Mouse (Mus musculus) lung, embryonic 14.5 days (tissue): ENCODE measurements around the gene Fam126a. TPM values are rescaled to one million over a fixed set of nuclear protein-coding genes. Genes with fewer than 3 reads are reported as not detected.

Experiments
- ATAC-seq: fragments of 200-750 bp; cut with Nextera tagmentation; 2 replicates; pipeline ENCODE4 v1.8.0; 2017; ENCODE audit warnings: mild to moderate bottlenecking, moderate TSS enrichment, moderate library complexity; ENCODE audit not compliant: insufficient read depth
- DNase-seq: peaks from one replicate; pipeline ENCODE4 v3.0.0-alpha.2; 2015
- H3K27ac ChIP-seq: fragments of 300-500 bp; sonication (generic); 2 replicates; pipeline ENCODE4 v1.5.1; 2014; ENCODE audit warnings: low read depth, mild to moderate bottlenecking, moderate library complexity
- H3K27me3 ChIP-seq: fragments of 300-500 bp; sonication (generic); 2 replicates; pipeline ENCODE4 v1.6.1; 2014; ENCODE audit warnings: low read length, control low read depth; ENCODE audit not compliant: insufficient read depth
- H3K36me3 ChIP-seq: fragments of 300-500 bp; sonication (generic); 2 replicates; pipeline ENCODE4 v1.6.1; 2014; ENCODE audit warnings: control low read depth; ENCODE audit not compliant: insufficient read depth
- H3K4me1 ChIP-seq: fragments of 300-500 bp; sonication (generic); 2 replicates; pipeline ENCODE4 v1.6.1; 2014; ENCODE audit warnings: antibody characterized with exemption, control low read depth; ENCODE audit not compliant: insufficient read depth
- H3K4me2 ChIP-seq: fragments of 300-500 bp; sonication (generic); 2 replicates; pipeline ENCODE4 v1.6.1; 2014; ENCODE audit warnings: mild to moderate bottlenecking
- H3K4me3 ChIP-seq: fragments of 300-500 bp; sonication (generic); 2 replicates; pipeline ENCODE4 v1.5.1; 2014; ENCODE audit warnings: low read depth, low read length
- H3K9ac ChIP-seq: fragments of 300-500 bp; sonication (generic); 2 replicates; pipeline ENCODE4 v1.6.1; 2014
- H3K9me3 ChIP-seq: fragments of 300-500 bp; sonication (generic); 2 replicates; pipeline ENCODE4 v1.6.1; 2016; ENCODE audit warnings: low read depth, low read length, control low read depth
- CTCF ChIP-seq: IDR thresholded peaks from 2 replicates; pipeline ENCODE4 v1.5.1; 2016; ENCODE audit warnings: antibody characterized with exemption, low read depth
- WGBS: fragments of 180-500 bp; shearing (Covaris S2); extraction: QIAGEN DNeasy Blood & Tissue Kit; methylation state at CpG from one replicate; pipeline ENCODE4 v1.1.7; 2014; 5-methylcytosine and 5-hydroxymethylcytosine counted together
- polyA plus RNA-seq: library from polyadenylated mRNA; unstranded; fragments of >200 nt; fragmentation: Nextera tagmentation; extraction: Ambion mirVana; gene quantifications from 2 replicates; pipeline ENCODE4 v1.2.1, GENCODE M21; 2014

Gene Fam126a
- polyA plus RNA-seq, 1 experiment from 2014 or later: 24.0 TPM

DNA sequence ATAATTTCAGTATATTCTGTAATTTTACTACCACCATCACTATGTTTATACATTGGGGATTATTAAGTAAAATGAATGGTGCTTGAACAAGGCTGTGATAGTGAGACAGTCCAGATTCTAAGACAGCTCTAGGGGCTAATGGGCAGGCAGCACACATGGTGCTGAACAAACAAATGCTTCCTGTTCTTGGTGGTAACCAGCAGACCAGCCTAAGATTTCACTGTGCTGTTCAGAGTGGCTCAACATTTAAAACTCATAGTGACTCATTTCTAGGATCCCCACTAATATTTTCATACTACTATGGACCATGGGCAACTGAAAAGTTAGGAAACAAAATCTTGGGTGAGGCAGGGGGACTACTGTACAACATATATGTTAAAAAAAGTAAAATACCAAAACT, 10.1 kb upstream of the Fam126a start:
- no peak for ATAC-seq
- no peak overlapping the region for H3K4me2 ChIP-seq
- no peaks in the 10 kb centered on the region for H3K9me3 ChIP-seq

DNA sequence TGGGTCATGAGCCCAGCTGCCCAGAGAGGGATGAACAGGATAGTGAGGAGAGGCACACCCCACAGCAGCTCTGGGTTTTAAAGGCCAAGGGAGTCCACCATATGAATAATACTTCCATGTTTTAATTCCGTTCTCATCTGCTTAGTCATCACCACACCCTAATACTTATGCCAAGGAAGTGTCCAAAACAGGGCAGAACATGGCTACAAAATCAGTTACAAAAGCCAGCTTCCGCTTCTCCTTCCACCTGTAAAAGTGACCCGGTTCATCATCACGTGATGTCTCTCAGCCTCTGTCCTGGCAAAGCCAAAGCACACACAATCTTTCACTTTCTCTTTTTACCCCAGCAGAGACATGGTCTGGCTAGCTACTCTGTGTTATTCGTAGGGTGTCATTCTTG, 8.9 kb upstream of the Fam126a start:
- Histone ChIP-seq H3K27ac (no peak overlapping the region), H3K4me3 (no peak overlapping the region), H3K4me2 (no peak overlapping the region), H3K9me3 (no peaks in the 10 kb centered on the region), H3K4me1 (no peaks in the 10 kb centered on the region), H3K27me3 (no peaks in the 10 kb centered on the region), H3K36me3 (no peaks in the 10 kb centered on the region), H3K9ac (no peak overlapping the region)
- ATAC-seq (no peak), DNase-seq (no peak)
- TF ChIP-seq CTCF: no peak
- WGBS: 84% methylated on average over 5 of the region's 5 CpGs

More for the DNA sequence above, 10.1 kb upstream of the Fam126a start:
- H3K4me3 ChIP-seq: no peak overlapping the region
- H3K9ac ChIP-seq: no peak overlapping the region
- no peaks in the 10 kb centered on the region for H3K4me1 ChIP-seq
- H3K27me3 ChIP-seq: no peaks in the 10 kb centered on the region
- no peak overlapping the region for H3K27ac ChIP-seq
- no peaks in the 10 kb centered on the region for H3K36me3 ChIP-seq
- no peak for TF ChIP-seq CTCF
- no peak for DNase-seq

DNA sequence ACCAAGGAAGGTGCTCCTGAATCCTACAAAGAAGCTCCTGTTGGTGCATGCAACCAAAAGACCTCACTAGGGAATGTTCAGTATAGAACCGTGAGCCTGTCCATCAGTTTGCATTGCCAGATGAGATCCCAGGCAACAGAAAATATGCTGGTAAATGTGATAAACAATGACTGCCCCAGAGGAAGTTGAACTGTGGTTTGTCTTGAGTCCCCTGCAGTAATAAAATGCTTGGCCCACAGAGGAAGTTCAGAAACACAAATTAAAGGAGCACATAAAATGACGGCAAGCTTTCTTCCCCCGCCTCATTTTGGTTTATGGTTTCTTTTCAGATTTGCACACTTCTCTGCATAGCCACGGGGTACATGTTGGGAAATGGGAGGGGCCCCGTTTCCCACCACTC, 8.3 kb upstream of the Fam126a start:
- H3K36me3 ChIP-seq: no peaks in the 10 kb centered on the region
- TF ChIP-seq CTCF: no peak
- no peak overlapping the region for H3K4me2 ChIP-seq
- ATAC-seq: no peak
- no peaks in the 10 kb centered on the region for H3K4me1 ChIP-seq
- H3K4me3 ChIP-seq: no peak overlapping the region
- 58% methylated on average over 5 of the region's 5 CpGs for WGBS
- no peak overlapping the region for H3K9ac ChIP-seq
- H3K27ac ChIP-seq: no peak overlapping the region
- no peaks in the 10 kb centered on the region for H3K27me3 ChIP-seq
- no peaks in the 10 kb centered on the region for H3K9me3 ChIP-seq
- no peak for DNase-seq

DNA sequence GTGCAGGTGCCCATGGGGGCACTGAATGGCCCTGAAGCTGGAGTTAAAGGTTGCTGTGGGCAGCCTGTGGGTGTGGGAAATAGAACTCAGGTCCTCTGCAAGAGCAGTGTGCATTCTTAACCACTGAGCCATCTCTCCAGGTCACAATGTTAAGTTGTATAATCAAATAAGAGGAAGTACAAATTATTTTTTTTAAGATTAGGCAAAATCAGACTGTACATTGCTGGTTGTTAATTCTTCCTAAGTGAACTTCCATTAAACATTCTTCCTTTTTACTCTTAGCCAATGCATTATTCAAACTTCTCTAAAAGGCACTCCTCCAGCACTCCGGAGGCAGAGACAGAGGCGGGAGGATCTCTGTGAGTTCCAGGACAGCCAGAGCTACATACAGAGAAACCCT, 7.7 kb upstream of the Fam126a start:
- H3K4me3 ChIP-seq: no peak overlapping the region
- WGBS: 83% methylated on average over 2 of the region's 2 CpGs
- H3K4me1 ChIP-seq: no peaks in the 10 kb centered on the region
- no peak for DNase-seq
- TF ChIP-seq CTCF: no peak
- no peak for ATAC-seq
- no peaks in the 10 kb centered on the region for H3K9me3 ChIP-seq
- H3K27me3 ChIP-seq: no peaks in the 10 kb centered on the region
- no peaks in the 10 kb centered on the region for H3K36me3 ChIP-seq
- no peak overlapping the region for H3K9ac ChIP-seq
- no peak overlapping the region for H3K27ac ChIP-seq
- no peak overlapping the region for H3K4me2 ChIP-seq

DNA sequence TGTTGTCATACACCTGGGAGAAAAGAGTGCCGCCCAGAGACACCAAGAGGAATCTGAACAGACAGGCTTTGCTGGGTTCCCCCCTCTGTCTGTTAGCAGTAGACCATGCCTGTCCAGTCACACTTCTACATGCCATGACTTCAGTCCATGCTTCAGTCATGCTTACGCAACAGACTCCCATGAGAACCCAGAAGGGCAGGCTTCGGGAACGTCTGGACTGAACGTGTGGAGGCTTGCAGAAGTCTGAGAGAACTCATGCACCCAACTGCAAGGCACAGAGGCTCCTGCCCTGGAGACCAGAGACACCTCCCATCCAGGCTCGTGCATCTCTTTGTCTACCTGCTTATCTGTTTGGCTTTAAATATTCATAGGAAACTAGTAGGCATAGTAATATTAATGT, 6.2 kb upstream of the Fam126a start:
- TF ChIP-seq CTCF: no peak
- ATAC-seq: no peak
- Histone ChIP-seq H3K9me3 (no peaks in the 10 kb centered on the region), H3K4me3 (no peak overlapping the region), H3K27ac (no peak overlapping the region), H3K4me1 (no peaks in the 10 kb centered on the region), H3K9ac (no peak overlapping the region), H3K4me2 (no peak overlapping the region), H3K36me3 (no peaks in the 10 kb centered on the region), H3K27me3 (no peaks in the 10 kb centered on the region)
- 77% methylated on average over 6 of the region's 6 CpGs for WGBS
- no peak for DNase-seq

DNA sequence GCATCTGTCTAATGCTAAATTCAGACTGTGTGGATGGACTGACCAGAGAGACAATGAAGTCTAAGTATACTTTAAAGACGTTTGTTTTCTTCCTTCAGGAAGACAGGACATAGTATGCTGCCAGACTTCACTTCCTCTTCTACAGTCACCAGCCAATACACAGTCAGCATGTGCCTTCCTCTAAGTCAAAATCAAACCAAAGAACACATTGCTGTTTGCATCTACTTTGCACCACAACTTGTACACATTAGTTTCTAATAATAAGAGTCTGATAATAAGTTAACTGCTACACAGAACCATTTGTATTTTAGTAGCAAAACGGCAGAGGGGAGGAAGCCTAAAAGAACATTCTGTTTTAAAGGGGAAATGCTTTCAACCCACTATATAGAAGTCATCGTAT, 4.5 kb upstream of the Fam126a start:
- 47% methylated on average over 3 of the region's 3 CpGs for WGBS
- TF ChIP-seq CTCF: no peak
- H3K27ac ChIP-seq: no peak overlapping the region
- no peak overlapping the region for H3K4me3 ChIP-seq
- no peaks in the 10 kb centered on the region for H3K36me3 ChIP-seq
- H3K4me1 ChIP-seq: no peaks in the 10 kb centered on the region
- H3K9me3 ChIP-seq: no peaks in the 10 kb centered on the region
- H3K4me2 ChIP-seq: no peak overlapping the region
- H3K9ac ChIP-seq: no peak overlapping the region
- H3K27me3 ChIP-seq: no peaks in the 10 kb centered on the region
- DNase-seq: no peak
- ATAC-seq: no peak

DNA sequence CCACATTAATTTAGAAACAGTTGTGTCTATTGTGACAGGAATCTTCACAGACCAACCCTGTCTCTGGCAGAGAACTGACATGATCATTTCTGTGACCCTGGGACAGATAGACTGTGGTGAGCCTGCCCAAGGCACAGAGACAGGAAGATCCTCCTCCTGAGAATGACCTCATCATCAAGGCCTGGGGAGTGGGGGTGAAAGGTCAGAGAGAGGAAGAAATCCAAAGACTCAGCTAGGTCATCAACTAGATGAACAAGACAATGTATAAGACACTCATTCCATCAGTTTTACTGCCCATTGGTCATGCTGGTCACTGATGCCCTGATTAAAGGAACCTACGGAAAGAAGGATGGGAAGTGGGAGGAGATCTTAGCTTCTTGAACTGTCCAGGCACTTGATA, 3.6 kb upstream of the Fam126a start:
- no peak for DNase-seq
- no peaks in the 10 kb centered on the region for H3K27me3 ChIP-seq
- ATAC-seq: no peak
- 76% methylated on average over 1 of the region's 1 CpGs for WGBS
- H3K4me1 ChIP-seq: peaks cover 2% of the 10 kb centered on the region; the same call in 1 of the 2 replicates
- no peak overlapping the region for H3K27ac ChIP-seq
- H3K4me2 ChIP-seq: no peak overlapping the region
- H3K9me3 ChIP-seq: no peaks in the 10 kb centered on the region
- no peaks in the 10 kb centered on the region for H3K36me3 ChIP-seq
- H3K9ac ChIP-seq: no peak overlapping the region
- TF ChIP-seq CTCF: no peak
- no peak overlapping the region for H3K4me3 ChIP-seq
